Mouse (Mus musculus) ES-Bruce4 (cell line): ENCODE data around the gene Ttc28. TPM values are rescaled to one million over a fixed set of nuclear protein-coding genes. Genes with fewer than 3 reads are reported as not detected.

ENCODE experiments used
- H3K27ac ChIP-seq: 2 replicates; pipeline ENCODE4 v1.5.1; 2012; ENCODE audit warnings: low read length, inconsistent platforms; ENCODE audit not compliant: insufficient read depth
- H3K27me3 ChIP-seq: 2 replicates; pipeline ENCODE4 v1.6.1; 2012; ENCODE audit warnings: mild to moderate bottlenecking, low read length, inconsistent platforms; ENCODE audit not compliant: control insufficient read depth, poor library complexity, insufficient read depth, severe bottlenecking
- H3K36me3 ChIP-seq: 2 replicates; pipeline ENCODE4 v1.6.1; 2012; ENCODE audit warnings: inconsistent platforms, mild to moderate bottlenecking, low read length, moderate library complexity; ENCODE audit not compliant: control insufficient read depth, poor library complexity, insufficient read depth, severe bottlenecking
- H3K4me1 ChIP-seq: one replicate; pipeline ENCODE4 v1.8.1; 2011; ENCODE audit warnings: low read length; ENCODE audit not compliant: control insufficient read depth, insufficient read depth
- H3K4me3 ChIP-seq: 2 replicates; pipeline ENCODE4 v1.5.1; 2011; ENCODE audit warnings: low read depth, mild to moderate bottlenecking, low read length
- H3K9ac ChIP-seq: 2 replicates; pipeline ENCODE4 v1.6.1; 2012; ENCODE audit warnings: low read depth, mild to moderate bottlenecking, inconsistent platforms; ENCODE audit not compliant: poor library complexity, severe bottlenecking
- H3K9me3 ChIP-seq: replicated peaks from 2 replicates; pipeline ENCODE4 v1.6.1; 2012; ENCODE audit warnings: mild to moderate bottlenecking, low read length, inconsistent platforms; ENCODE audit not compliant: control insufficient read depth, poor library complexity, insufficient read depth, severe bottlenecking
- CTCF ChIP-seq: IDR thresholded peaks from one replicate; pipeline ENCODE4 v1.8.1; 2011; ENCODE audit warnings: low read depth, low read length
- EP300 ChIP-seq: IDR thresholded peaks from 2 replicates; pipeline ENCODE4 v1.6.1; 2011; ENCODE audit warnings: low read depth, low read length; ENCODE audit not compliant: insufficient read depth
- POLR2A ChIP-seq: IDR thresholded peaks from one replicate; pipeline ENCODE4 v1.8.1; 2011; ENCODE audit warnings: low read length; ENCODE audit not compliant: insufficient read depth
- polyA plus RNA-seq: library from polyadenylated mRNA; stranded (reverse); fragments of >200 nt; gene quantifications from 2 replicates; pipeline ENCODE4 v1.2.4, GENCODE M21; 2011; ENCODE audit warnings: low read depth; ENCODE audit not compliant: missing spikeins, insufficient read depth, insufficient read length

The Ttc28 gene
- polyA plus RNA-seq, 1 experiment = 2.5 TPM

GRCm38 (mm10) chr5:111300776-111301175 lies 421.2 kb downstream of the Ttc28 start:
- H3K36me3 ChIP-seq = no peaks in the 10 kb centered on the region
- H3K9me3 ChIP-seq = no peaks in the 10 kb centered on the region
- H3K4me1 ChIP-seq = no peaks in the 10 kb centered on the region
- TF ChIP-seq EP300 = no peak
- no peak for TF ChIP-seq CTCF
- TF ChIP-seq POLR2A = no peak
- no peak overlapping the region for H3K9ac ChIP-seq
- no peak overlapping the region for H3K27ac ChIP-seq
- H3K4me3 ChIP-seq = no peak overlapping the region
- H3K27me3 ChIP-seq = no peaks in the 10 kb centered on the region

GRCm38 (mm10) chr5:111301736-111302135 lies 422.1 kb downstream of the Ttc28 start:
- no peak overlapping the region for H3K4me3 ChIP-seq
- TF ChIP-seq EP300 = no peak
- no peak for TF ChIP-seq CTCF
- no peak for TF ChIP-seq POLR2A
- no peaks in the 10 kb centered on the region for H3K27me3 ChIP-seq
- H3K9ac ChIP-seq = no peak overlapping the region
- no peaks in the 10 kb centered on the region for H3K9me3 ChIP-seq
- no peaks in the 10 kb centered on the region for H3K36me3 ChIP-seq
- H3K4me1 ChIP-seq = no peaks in the 10 kb centered on the region
- H3K27ac ChIP-seq = no peak overlapping the region

GRCm38 (mm10) chr5:111304730-111305129 lies 425.1 kb downstream of the Ttc28 start:
- Histone ChIP-seq H3K4me3 (no peak overlapping the region), H3K9me3 (no peaks in the 10 kb centered on the region), H3K36me3 (no peaks in the 10 kb centered on the region), H3K9ac (no peak overlapping the region), H3K27me3 (no peaks in the 10 kb centered on the region), H3K4me1 (no peaks in the 10 kb centered on the region), H3K27ac (no peak overlapping the region; the same call in 1 of the 2 replicates)
- no peak for TF ChIP-seq EP300
- no peak for TF ChIP-seq CTCF
- TF ChIP-seq POLR2A = no peak

- no peak for TF ChIP-seq EP300
- TF ChIP-seq POLR2A = no peak
- TF ChIP-seq CTCF = no peak
- Histone ChIP-seq H3K9me3 (no peaks in the 10 kb centered on the region; the same call in 1 of the 2 replicates), H3K27me3 (no peaks in the 10 kb centered on the region), H3K9ac (no peak overlapping the region), H3K27ac (no peak overlapping the region), H3K4me3 (no peak overlapping the region), H3K4me1 (no peaks in the 10 kb centered on the region), H3K36me3 (no peaks in the 10 kb centered on the region)
Measured at GRCm38 (mm10) chr5:111310185-111310584, 430.6 kb downstream of the Ttc28 start.

- Histone ChIP-seq H3K9ac (no peak overlapping the region), H3K4me1 (no peaks in the 10 kb centered on the region), H3K36me3 (no peaks in the 10 kb centered on the region), H3K4me3 (no peak overlapping the region), H3K27ac (no peak overlapping the region), H3K9me3 (no peaks in the 10 kb centered on the region; the same call in 1 of the 2 replicates), H3K27me3 (no peaks in the 10 kb centered on the region)
- TF ChIP-seq CTCF = no peak
- TF ChIP-seq EP300 = no peak
- no peak for TF ChIP-seq POLR2A
Measured at GRCm38 (mm10) chr5:111313833-111314232, 434.2 kb downstream of the Ttc28 start.

- no peak for TF ChIP-seq CTCF
- no peak for TF ChIP-seq POLR2A
- TF ChIP-seq EP300 = no peak
- Histone ChIP-seq H3K36me3 (no peaks in the 10 kb centered on the region), H3K27ac (no peak overlapping the region), H3K9me3 (no peaks in the 10 kb centered on the region; the same call in 1 of the 2 replicates), H3K27me3 (no peaks in the 10 kb centered on the region), H3K9ac (no peak overlapping the region), H3K4me1 (no peaks in the 10 kb centered on the region), H3K4me3 (no peak overlapping the region)
Measured at GRCm38 (mm10) chr5:111315061-111315460, 435.5 kb downstream of the Ttc28 start.
